Mouse (Mus musculus) liver, embryonic 14.5 days (tissue): ENCODE data around the gene Sh3yl1. TPM values are rescaled to one million over a fixed set of nuclear protein-coding genes. Genes with fewer than 3 reads are reported as not detected.

Experiments
- ATAC-seq: fragments of 200-750 bp; cut with Nextera tagmentation; 2 replicates; pipeline ENCODE4 v1.8.0; 2017; ENCODE audit warnings: moderate number of reproducible peaks, mild to moderate bottlenecking, moderate library complexity; ENCODE audit not compliant: insufficient read depth
- DNase-seq, 3 experiments: peaks; one replicate each; pipeline ENCODE4 v3.0.0-alpha.2; 2012 to 2013; ENCODE audit warnings: low read depth in 3 of 3, low spot score in 3 of 3
- H3K27ac ChIP-seq: fragments of 300-500 bp; sonication (generic); 2 replicates; pipeline ENCODE4 v1.5.1; 2014; ENCODE audit warnings: moderate library complexity, mild to moderate bottlenecking, control low read depth, inconsistent platforms
- H3K27me3 ChIP-seq: fragments of 300-500 bp; sonication (generic); 2 replicates; pipeline ENCODE4 v1.6.1; 2014; ENCODE audit warnings: mild to moderate bottlenecking, low read length, moderate library complexity; ENCODE audit not compliant: control insufficient read depth, insufficient read depth
- H3K36me3 ChIP-seq: fragments of 300-500 bp; sonication (generic); replicated peaks from 2 replicates; pipeline ENCODE4 v1.6.1; 2014; ENCODE audit warnings: low read depth; ENCODE audit not compliant: control insufficient read depth, insufficient read depth
- H3K4me1 ChIP-seq, 2 experiments: fragments of 200-500 bp in 1 of 2; fragments of 300-500 bp in 1 of 2; sonication (generic) in 1 of 2; replicated peaks; 2 replicates each; pipeline ENCODE4 v1.6.1; 2012 to 2014; ENCODE audit warnings: antibody characterized with exemption in 1 of 2, inconsistent platforms in 1 of 2, low read length in 1 of 2; ENCODE audit not compliant: control insufficient read depth in 2 of 2, insufficient read depth in 2 of 2
- H3K4me2 ChIP-seq: fragments of 300-500 bp; sonication (generic); 2 replicates; pipeline ENCODE4 v1.6.1; 2014; ENCODE audit warnings: low read depth, mild to moderate bottlenecking, control low read depth, moderate library complexity
- H3K4me3 ChIP-seq, 2 experiments: fragments of 200-500 bp in 1 of 2; fragments of 300-500 bp in 1 of 2; sonication (generic) in 1 of 2; 2 replicates each; pipeline ENCODE4 v1.5.1; 2012 to 2014; ENCODE audit warnings: low read depth in 2 of 2, low read length in 2 of 2, mild to moderate bottlenecking in 2 of 2, control low read depth in 1 of 2, inconsistent platforms in 1 of 2, moderate library complexity in 1 of 2; ENCODE audit not compliant: insufficient read depth in 1 of 2
- H3K9ac ChIP-seq: fragments of 300-500 bp; sonication (generic); replicated peaks from 2 replicates; pipeline ENCODE4 v1.6.1; 2014; ENCODE audit warnings: mild to moderate bottlenecking, control low read depth, moderate library complexity
- H3K9me3 ChIP-seq: fragments of 300-500 bp; sonication (generic); 2 replicates; pipeline ENCODE4 v1.6.1; 2016; ENCODE audit warnings: low read length, mixed read lengths; ENCODE audit not compliant: control insufficient read depth
- CTCF ChIP-seq: IDR thresholded peaks from 2 replicates; pipeline ENCODE4 v1.5.1; 2016; ENCODE audit warnings: antibody characterized with exemption, low read depth, control low read depth
- EP300 ChIP-seq: IDR thresholded peaks from 2 replicates; pipeline ENCODE4 v1.6.1; 2016; ENCODE audit warnings: antibody characterized with exemption, low read depth
- WGBS: fragments of 180-500 bp; shearing (Covaris S2); extraction: QIAGEN DNeasy Blood & Tissue Kit; methylation state at CpG from one replicate; pipeline ENCODE4 v1.1.7; 2014; ENCODE audit not compliant: insufficient replicate concordance; 5-methylcytosine and 5-hydroxymethylcytosine counted together
- polyA plus RNA-seq, 2 experiments: library from polyadenylated mRNA; depleted of rRNA in 1 of 2; stranded (reverse) in 1 of 2; unstranded in 1 of 2; fragments of >200 nt; fragmentation: Nextera tagmentation in 1 of 2; extraction: Ambion mirVana in 1 of 2; gene quantifications; 2 replicates each; pipeline versions ENCODE4 v1.2.1 to v1.2.3; 2012 to 2014

Gene Sh3yl1
- polyA plus RNA-seq, 2 experiments = 19.4 to 31.3 TPM

GRCm38 (mm10) chr12:30912048-30912381 is 547 bp downstream of the Sh3yl1 start:
- Histone ChIP-seq H3K4me2 (peak overlapping the region; percentile 72), H3K9ac (peak overlapping the region; percentile 93), H3K27ac (peak overlapping the region; percentile 36), H3K4me1 (peaks cover 15 to 28% of the 10 kb centered on the region in 2 experiments), H3K36me3 (peaks cover 8% of the 10 kb centered on the region), H3K9me3 (no peaks in the 10 kb centered on the region), H3K4me3 (peak overlapping the region; percentile 73 to 94), H3K27me3 (no peaks in the 10 kb centered on the region)
- ATAC-seq (peak; percentile 23), DNase-seq (no peak)
- TF ChIP-seq EP300 (no peak), CTCF (no peak)
- WGBS = 0% methylated on average over 19 of the region's 19 CpGs

GRCm38 (mm10) chr12:30912840-30913239 is 1.4 kb downstream of the Sh3yl1 start:
- H3K9me3 ChIP-seq = no peaks in the 10 kb centered on the region
- H3K36me3 ChIP-seq = peaks cover 4% of the 10 kb centered on the region
- peak overlapping the region; percentile 44 for H3K27ac ChIP-seq
- no peaks in the 10 kb centered on the region for H3K27me3 ChIP-seq
- ATAC-seq (no peak), DNase-seq (no peak)
- peak overlapping the region; percentile 72 for H3K4me2 ChIP-seq
- no peak for TF ChIP-seq EP300
- TF ChIP-seq CTCF = no peak
- H3K4me1 ChIP-seq = peaks cover 7 to 20% of the 10 kb centered on the region in 2 experiments
- 51% methylated on average over 3 of the region's 3 CpGs for WGBS
- peak overlapping the region; percentile 73 to 94 for H3K4me3 ChIP-seq
- H3K9ac ChIP-seq = peak overlapping the region; percentile 93

GRCm38 (mm10) chr12:30922401-30922800 is 10.9 kb downstream of the Sh3yl1 start:
- H3K27me3 ChIP-seq = no peaks in the 10 kb centered on the region
- no peak overlapping the region for H3K27ac ChIP-seq
- peak; percentile 81; the same call in 1 of the 2 replicates for ATAC-seq
- H3K4me2 ChIP-seq = no peak overlapping the region
- no peaks in the 10 kb centered on the region for H3K4me1 ChIP-seq
- TF ChIP-seq EP300 (no peak), CTCF (no peak)
- no peak for DNase-seq
- peaks cover 20% of the 10 kb centered on the region for H3K36me3 ChIP-seq
- WGBS = 76% methylated on average over 3 of the region's 3 CpGs
- H3K4me3 ChIP-seq = no peak overlapping the region
- no peak overlapping the region for H3K9ac ChIP-seq
- no peaks in the 10 kb centered on the region for H3K9me3 ChIP-seq

GRCm38 (mm10) chr12:30928182-30928581 is 16.7 kb downstream of the Sh3yl1 start:
- Histone ChIP-seq H3K4me2 (no peak overlapping the region), H3K27me3 (no peaks in the 10 kb centered on the region), H3K9me3 (no peaks in the 10 kb centered on the region), H3K4me3 (no peak overlapping the region), H3K36me3 (peaks cover 15% of the 10 kb centered on the region), H3K9ac (no peak overlapping the region), H3K4me1 (no peaks in the 10 kb centered on the region; a peak in 1 of 4 replicates), H3K27ac (no peak overlapping the region)
- WGBS = 68% methylated on average over 6 of the region's 6 CpGs
- DNase-seq (no peak), ATAC-seq (peak; percentile 64)
- TF ChIP-seq EP300 (peak; percentile 27; the same call in 1 of the 2 replicates), CTCF (no peak)

GRCm38 (mm10) chr12:30933299-30933698 is 21.8 kb downstream of the Sh3yl1 start:
- DNase-seq (no peak), ATAC-seq (no peak)
- Histone ChIP-seq H3K27me3 (no peaks in the 10 kb centered on the region), H3K9me3 (no peaks in the 10 kb centered on the region), H3K4me2 (no peak overlapping the region), H3K4me3 (no peak overlapping the region), H3K4me1 (no peaks in the 10 kb centered on the region; a peak in 1 of 4 replicates), H3K27ac (no peak overlapping the region), H3K36me3 (no peaks in the 10 kb centered on the region), H3K9ac (no peak overlapping the region)
- no peak for TF ChIP-seq EP300
- no peak for TF ChIP-seq CTCF
- WGBS = 78% methylated on average over 2 of the region's 2 CpGs
